Mouse (Mus musculus) erythroid progenitor cell, adult 5-6 weeks (primary cell): ENCODE results near the gene Osbpl3. TPM values are rescaled to one million over a fixed set of nuclear protein-coding genes. Genes with fewer than 3 reads are reported as not detected.

Source experiments
- ATAC-seq: replicated peaks from 2 replicates; pipeline ENCODE4 v1.8.0; 2016; ENCODE audit warnings: moderate number of reproducible peaks, mild to moderate bottlenecking, moderate TSS enrichment, inconsistent platforms; ENCODE audit not compliant: poor library complexity, low FRiP score, severe bottlenecking
- total RNA-seq, 2 experiments: library from RNA; stranded (forward) in 1 of 2; stranded (reverse) in 1 of 2; fragments of 150-400 nt in 1 of 2; fragments of 186-747, 209-891 nt in 1 of 2; gene quantifications; 2 replicates each; pipeline versions ENCODE4 v1.2.3 to v1.2.4; 2015 to 2017; ENCODE audit warnings: low replicate concordance in 2 of 2

Osbpl3 gene
- total RNA-seq, 2 experiments from 2014 or later, result 0.42 to 0.83 TPM

GRCm38 (mm10) chr6:50309019-50309418, 147.0 kb downstream of the Osbpl3 start:
- ATAC-seq, result no peak

DNA sequence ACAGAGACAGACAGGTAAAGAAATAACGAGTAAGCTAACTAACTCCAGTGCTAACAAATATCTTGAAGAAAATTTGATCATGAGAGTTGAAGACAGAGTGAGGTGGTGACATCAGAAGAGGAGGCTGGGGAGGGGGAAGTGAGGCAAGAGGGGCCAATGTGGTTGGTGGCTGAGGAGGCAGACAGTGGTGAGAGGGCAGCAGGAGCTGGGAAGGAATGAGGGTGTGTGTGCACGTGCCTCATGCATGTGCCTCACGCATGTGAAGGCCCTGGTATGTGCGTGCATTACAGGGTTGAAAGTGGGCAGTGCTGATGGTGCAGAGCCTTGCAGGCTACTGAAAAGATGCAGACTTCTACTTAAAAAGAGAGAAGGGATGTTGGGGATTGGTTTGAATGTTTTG, 149.4 kb downstream of the Osbpl3 start:
- ATAC-seq, result no peak

- peak; percentile 66; the same call in 1 of the 2 replicates for ATAC-seq
Observed at GRCm38 (mm10) chr6:50304949-50305491, 151.0 kb downstream of the Osbpl3 start.

- no peak for ATAC-seq
Observed at GRCm38 (mm10) chr6:50301121-50301520, 154.9 kb downstream of the Osbpl3 start.

- ATAC-seq, result no peak
Observed at GRCm38 (mm10) chr6:50300622-50301021, 155.4 kb downstream of the Osbpl3 start.

- no peak for ATAC-seq
Observed at GRCm38 (mm10) chr6:50299071-50299470, 156.9 kb downstream of the Osbpl3 start.

- ATAC-seq, result no peak
Observed at GRCm38 (mm10) chr6:50297671-50298070, 158.3 kb downstream of the Osbpl3 start.

DNA sequence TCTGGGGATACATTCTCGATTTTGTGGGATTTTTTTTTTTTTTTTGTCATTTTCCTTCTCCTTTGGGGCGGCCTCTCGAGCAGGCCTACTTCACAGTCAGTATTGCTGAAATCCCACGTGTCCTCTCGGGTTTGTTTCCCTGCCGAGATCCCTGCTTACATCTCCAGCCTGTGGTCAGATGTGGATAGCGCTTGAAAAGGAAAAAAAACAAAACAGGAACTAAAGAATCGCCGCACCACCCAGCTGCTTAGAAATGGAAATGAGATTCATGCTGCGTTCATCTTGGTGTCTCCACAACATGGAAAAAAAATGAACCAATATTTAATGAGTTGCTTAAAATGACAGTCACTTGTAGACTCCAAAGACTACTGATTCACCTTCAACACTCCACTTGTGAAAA, 160.9 kb downstream of the Osbpl3 start:
- no peak for ATAC-seq

DNA sequence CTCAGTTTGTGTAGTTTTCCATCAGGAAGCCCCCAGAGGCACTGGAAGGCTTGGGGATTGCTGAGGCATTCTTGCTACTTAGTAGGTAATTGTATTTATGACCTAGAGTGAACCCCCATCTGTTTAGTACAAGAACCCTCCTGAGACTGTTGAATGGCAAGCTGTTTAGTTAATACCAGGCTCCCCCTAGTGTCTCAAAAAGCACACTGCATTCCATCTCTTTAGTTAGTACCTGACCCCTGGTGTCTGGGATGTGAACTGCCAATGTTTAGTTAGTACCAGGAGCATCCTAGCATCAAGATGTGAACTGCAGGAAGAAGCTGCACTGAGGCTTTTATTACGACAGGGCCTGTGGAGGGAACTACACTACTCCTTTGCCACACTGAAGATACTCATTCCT, 161.9 kb downstream of the Osbpl3 start:
- ATAC-seq, result peak; percentile 84

DNA sequence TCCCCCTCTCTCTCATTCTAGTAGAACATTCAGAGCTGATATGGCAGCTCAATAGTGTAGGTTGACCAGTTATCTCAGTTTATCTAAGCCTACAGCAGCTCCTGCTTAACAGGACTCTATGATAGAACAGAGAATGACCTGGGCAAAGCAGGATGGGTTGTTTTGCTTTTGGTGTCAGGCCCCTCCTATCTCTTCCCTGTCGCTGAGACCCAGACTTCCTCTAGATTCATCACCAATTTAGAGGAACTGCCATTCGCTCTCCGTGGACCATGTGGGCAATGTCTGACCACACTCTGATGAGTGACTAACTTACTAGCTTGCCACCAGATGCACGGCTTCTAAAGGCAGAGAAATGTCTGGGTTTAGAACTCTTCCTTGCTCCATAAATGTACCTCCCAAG, 164.4 kb downstream of the Osbpl3 start:
- no peak for ATAC-seq

GRCm38 (mm10) chr6:50286881-50287280, 169.1 kb downstream of the Osbpl3 start:
- no peak for ATAC-seq

- ATAC-seq, result no peak
Observed at GRCm38 (mm10) chr6:50279642-50280041, 176.4 kb downstream of the Osbpl3 start.

DNA sequence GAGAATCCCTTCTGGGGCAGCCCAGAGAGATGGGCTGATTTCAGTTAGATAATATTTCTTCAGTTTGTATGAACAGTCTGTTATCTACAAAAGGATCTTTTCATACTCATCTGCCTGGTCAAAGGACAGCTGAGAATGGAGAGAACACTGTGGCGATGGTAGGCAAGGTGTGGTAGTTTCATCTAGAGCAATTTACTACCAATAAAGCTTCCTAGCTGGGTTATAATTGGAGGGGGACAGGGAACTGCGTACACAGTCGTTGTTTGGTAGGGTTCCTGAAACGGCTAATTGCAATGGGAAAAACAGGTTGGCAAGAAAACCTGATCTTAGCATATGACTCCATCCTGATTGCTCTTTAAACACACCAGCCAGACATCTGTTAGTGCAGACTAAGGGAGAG, 182.1 kb downstream of the Osbpl3 start:
- no peak for ATAC-seq

DNA sequence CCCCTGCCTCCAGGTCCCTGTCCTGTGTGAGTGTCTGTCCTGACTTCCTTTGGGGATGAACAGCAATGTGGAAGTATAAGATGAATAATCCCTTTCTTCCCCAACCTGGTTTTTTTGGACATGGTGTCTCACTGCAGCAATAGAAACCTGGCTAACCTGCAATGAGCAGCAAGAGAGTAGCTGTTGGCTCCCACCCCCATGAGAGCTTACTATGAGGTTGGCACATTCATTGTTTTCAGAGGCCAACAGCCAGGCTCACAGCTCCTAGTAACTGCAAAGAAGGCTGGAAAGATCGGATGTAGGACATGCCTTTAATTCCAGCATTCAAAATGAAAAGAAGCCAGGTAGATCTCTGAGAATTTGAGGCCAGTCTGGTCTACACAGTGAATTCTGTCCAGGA, 182.6 kb downstream of the Osbpl3 start:
- no peak for ATAC-seq

GRCm38 (mm10) chr6:50263670-50264069, 192.3 kb downstream of the Osbpl3 start, which contains the start of gene Gsdme:
Gene Gsdme, minus strand, starts transcription at chr6:50263862.
- no peak for ATAC-seq

DNA sequence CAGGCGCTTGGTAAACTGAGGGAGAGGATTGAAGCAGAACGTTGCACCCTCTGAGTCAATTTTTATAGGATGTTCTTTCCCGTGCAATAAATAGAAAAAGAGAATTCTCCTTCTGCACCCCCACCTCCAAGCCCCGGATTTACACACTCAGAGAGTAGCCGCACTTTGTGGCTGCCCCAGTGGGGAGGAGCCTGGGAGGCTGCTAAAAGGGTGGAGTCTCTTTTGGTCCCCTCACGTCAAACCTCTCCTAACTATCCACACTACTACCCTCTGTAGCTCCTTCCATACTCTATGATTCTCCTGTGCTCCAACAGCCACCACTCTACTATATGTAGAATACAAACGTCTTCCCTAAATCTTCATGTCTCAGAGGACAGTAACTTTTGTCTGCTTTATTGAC, 193.7 kb downstream of the Osbpl3 start:
- ATAC-seq, result no peak

DNA sequence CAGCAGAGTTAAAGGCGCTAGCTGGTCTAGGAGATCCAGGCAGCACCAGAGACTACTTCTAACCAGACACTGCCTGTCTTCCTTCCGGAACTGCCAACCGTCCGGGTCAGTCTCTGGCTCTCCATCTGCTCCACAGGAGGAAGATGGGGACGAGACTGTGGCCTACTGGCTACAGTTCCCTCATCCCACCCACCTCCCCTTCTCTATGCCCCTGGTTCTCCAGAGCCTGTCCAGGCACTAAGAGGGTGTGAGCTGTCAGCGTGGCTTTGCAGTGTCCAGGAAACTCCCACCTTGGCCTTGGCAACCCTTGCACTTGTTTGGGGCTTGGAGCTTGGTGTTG, 194.1 kb downstream of the Osbpl3 start:
- ATAC-seq, result no peak

DNA sequence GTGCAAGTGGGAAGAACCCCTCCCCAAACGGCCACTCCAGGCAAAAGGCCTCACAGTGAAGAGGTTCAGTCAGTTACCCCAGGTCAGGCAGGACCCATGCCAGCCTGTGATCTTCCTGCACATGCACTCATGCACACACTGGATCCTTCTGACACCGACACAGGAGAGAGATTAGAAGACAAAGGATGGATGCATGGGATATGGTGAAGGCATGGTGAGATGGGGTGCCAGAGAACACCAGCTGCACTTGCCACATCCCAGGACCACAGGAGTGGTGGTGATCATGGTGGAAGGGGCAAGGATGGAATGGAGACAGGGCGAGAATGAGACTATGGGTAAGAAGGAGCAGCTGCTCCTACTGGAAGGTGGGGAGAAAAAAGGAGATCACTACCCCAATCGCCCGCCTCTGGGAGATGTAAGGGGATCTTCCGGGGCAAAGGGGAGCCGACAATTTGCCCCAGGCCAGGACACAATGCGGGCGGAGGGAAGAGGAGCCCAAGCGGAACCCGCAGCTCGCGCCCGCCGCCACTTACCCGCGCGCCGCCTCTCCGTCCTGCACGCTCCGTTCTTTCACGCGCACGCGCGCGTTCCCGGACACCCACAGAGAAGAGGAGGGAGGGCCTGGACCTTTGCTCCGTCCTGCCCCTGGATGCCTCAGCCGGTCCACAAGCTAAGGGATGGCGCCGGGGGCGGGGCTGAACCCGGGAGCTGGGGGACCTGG, 194.6 kb downstream of the Osbpl3 start:
- no peak for ATAC-seq

DNA sequence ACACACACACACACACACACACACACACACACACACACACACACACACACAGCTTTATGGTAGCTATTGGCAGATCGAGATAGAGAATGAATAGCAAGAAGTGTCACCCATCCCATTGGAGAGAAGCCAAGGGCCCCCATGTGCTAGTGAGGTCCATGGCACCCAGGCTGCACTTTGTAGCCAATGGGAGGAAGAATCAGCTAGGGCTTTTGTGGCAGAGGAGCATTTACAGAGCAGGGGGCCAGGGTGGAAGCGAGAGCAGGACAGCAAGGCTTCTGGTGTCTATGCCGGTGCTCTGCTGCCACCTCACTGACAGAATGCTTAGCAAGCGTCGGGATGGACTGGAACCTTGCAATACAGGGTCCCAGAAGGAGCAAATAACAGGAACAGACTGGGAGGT, 200.6 kb downstream of the Osbpl3 start:
- no peak for ATAC-seq

DNA sequence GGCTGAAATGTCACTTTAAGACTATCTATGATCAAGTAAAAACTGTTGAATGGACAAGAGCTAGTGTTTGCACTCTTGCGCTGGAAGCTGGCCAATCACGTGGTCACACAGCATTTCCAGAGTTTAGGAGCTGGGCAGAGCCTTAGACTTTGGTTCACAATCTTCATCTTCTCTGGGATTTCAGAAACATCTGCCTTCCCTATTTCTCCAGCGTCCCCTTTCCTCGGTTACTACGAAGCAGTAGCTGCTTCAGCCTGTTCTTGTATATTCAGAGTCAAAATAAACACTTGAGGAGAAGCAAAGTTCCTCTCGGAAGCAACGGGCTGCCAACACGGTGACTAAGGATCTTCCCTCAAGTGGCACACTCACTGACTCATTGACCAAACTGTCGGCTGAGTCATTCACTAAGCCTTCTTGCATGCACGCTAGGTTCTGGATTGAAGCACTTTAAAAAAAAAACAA, 201.2 kb downstream of the Osbpl3 start:
- no peak for ATAC-seq

DNA sequence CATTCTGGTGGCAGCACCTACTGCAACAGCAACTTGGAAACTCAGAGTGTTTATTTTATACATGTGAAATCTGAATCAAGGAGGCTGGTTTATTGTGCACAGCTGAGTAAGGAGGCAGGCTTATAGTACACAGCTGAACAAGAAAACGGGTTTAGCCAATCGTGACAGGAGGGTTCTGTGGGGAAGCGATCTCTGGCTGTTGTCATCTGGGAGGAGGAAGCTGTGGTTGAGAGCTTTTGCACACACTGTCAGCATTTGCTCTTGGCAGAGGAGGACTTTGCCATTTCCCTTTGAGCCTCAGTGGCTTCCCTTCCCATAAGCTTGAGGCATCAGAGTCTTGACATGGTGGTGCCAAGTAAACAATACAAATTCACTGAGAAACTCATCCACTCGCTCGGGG, 203.3 kb downstream of the Osbpl3 start:
- ATAC-seq, result no peak

DNA sequence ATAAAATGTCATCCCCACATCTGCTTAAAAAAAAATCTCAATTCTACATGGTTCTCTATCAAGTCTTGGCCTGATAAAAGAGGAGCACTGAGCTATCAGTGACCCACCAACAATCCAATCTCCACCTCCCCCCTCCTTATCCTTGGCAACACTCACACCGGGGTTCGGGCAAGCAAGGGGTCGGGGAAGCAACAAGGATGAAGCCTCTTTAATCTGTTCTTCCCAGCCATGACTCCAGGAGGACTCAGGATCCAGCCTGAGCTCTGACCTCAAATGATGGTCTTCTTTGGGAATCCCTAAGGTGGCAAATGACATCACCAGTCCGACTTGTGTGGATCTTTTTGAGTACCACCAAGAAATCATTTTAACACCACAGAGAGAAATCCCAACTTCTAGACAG, 208.2 kb downstream of the Osbpl3 start:
- no peak for ATAC-seq
